Mouse (Mus musculus) right cerebral cortex, postnatal 25 days (tissue): ENCODE data around the gene Cdh11.

Experiments used
- DNase-seq: peaks from one replicate; pipeline ENCODE4 v3.0.0; 2022

The Cdh11 gene

GRCm38 (mm10) chr8:102785592-102786416 is at the start of gene Cdh11:
Cdh11 (minus strand) TSS chr8:102785642.
- no peak for DNase-seq

GRCm38 (mm10) chr8:102813959-102814358 is 28.5 kb upstream of the Cdh11 start:
- DNase-seq: no peak

- no peak for DNase-seq
These were observed 4.9 kb upstream of the Cdh11 start for GRCm38 (mm10) chr8:102790303-102790702.

GRCm38 (mm10) chr8:102786467-102787360 is 1.3 kb upstream of the Cdh11 start:
- peak; percentile 42 for DNase-seq

- peak; percentile 80 for DNase-seq
These were observed 497 bp downstream of the Cdh11 start for GRCm38 (mm10) chr8:102784835-102785455.

DNA sequence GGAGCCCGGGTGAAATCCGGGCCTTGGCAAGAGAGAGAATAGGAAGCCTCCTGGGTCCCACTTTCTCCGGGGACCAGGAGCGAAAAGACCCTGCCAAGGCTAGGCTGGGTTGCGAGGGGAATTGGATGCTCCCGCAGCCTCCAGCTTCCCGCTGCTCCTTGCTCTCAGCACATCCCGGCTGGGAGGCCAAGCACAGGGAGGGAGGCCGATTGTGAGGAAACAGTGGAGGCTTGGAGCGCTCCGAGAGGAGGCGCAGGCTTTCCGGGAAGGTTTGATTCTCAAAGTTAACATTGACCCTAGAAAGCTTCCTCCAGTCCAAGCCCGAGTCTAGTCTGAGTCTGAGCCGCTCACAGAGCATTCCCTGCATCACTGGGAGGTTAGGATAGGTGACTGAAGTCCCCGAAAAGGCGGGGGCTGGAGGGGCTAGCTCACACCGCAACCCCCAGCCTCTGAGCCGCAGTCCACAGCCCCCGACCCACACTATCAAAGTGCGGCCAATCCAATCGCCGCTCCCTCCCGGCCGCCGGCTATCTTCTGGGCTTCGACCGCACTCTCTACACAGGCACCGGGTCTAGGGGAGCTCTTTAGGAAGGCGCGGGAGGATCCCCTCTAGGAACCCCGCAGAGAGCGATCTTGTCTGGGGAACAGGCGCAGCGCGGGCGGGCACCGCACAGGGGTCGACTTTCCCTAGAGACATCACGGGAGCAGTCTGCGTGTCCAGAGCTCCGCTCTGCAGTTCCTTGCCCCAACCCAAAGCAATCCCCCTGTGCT is 1.4 kb downstream of the Cdh11 start:
- DNase-seq: peak; percentile 69

GRCm38 (mm10) chr8:102782707-102783489 is 2.5 kb downstream of the Cdh11 start:
- no peak for DNase-seq

- peak; percentile 72 for DNase-seq
These were observed 4.5 kb downstream of the Cdh11 start for GRCm38 (mm10) chr8:102780899-102781298.

DNA sequence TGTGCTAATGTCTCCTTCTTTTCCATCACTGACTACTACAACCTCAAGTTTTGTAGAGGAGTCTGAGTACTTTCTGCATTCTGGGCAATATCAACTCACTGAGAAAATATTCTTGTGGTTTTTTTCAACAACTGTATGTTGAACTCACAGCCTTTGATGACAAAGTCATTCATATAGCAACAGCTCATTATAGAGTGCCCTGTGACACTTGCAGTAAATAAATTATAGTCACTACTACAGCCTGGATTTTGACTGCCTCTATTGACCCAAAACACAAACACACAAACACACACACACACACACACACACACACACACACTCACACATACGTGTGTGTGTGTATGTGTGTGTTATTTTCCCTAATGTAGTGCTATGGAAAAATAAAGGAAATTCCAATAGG is 10.8 kb downstream of the Cdh11 start:
- DNase-seq: no peak

GRCm38 (mm10) chr8:102771456-102771855 is 14.0 kb downstream of the Cdh11 start:
- no peak for DNase-seq

DNA sequence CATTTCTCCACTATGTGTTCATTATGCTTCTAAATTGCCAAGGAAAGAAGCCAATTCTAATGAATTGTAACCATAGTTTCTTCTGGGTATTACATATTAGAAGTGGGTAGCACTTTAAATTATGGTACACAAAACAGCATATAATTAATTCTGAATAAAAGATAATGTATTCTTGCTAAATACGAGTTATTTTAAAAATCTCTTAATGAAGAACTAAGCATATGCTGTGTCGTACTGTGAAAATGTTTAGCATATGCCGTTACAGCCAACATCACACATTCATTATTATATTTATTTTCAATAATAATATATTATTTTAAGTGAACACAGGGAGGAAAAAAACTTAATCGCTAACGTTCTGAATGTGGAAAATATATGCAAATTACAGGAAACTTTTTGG is 31.6 kb downstream of the Cdh11 start:
- DNase-seq: no peak

GRCm38 (mm10) chr8:102742940-102743339 is 42.5 kb downstream of the Cdh11 start:
- DNase-seq: no peak

- no peak for DNase-seq
These were observed 43.3 kb downstream of the Cdh11 start for GRCm38 (mm10) chr8:102742008-102742591.

- DNase-seq: no peak
These were observed 44.5 kb downstream of the Cdh11 start for GRCm38 (mm10) chr8:102740963-102741362.

DNA sequence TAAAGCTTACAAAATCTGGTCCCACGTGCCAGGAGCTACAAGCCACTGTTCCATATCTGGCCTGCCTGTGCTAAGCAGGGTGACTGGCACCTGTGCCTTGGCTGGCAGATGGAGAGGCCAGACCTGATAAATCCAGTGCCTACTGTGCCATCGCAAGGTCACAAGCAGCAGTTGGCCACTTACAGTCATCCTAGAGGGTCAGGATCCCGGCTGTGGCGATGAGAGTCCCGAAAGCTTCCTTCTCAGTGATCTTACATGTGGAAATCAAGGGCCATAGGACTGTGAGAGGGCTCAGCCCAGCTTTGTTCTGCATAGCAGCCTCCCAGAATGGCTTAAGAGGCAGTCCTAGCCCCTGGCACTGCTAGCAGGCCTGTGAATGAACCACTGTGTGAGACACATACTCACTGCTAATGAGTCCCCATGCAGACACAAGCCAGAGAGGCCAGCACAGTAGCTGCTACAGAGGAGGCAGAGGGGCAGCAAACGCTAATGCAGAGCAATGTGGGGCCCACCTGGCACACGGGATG is 46.4 kb downstream of the Cdh11 start:
- DNase-seq: peak; percentile 28

GRCm38 (mm10) chr8:102738395-102738794 is 47.0 kb downstream of the Cdh11 start:
- peak; percentile 27 for DNase-seq

GRCm38 (mm10) chr8:102734419-102734818 is 51.0 kb downstream of the Cdh11 start:
- DNase-seq: no peak

- no peak for DNase-seq
These were observed 59.1 kb downstream of the Cdh11 start for GRCm38 (mm10) chr8:102726206-102726935.

DNA sequence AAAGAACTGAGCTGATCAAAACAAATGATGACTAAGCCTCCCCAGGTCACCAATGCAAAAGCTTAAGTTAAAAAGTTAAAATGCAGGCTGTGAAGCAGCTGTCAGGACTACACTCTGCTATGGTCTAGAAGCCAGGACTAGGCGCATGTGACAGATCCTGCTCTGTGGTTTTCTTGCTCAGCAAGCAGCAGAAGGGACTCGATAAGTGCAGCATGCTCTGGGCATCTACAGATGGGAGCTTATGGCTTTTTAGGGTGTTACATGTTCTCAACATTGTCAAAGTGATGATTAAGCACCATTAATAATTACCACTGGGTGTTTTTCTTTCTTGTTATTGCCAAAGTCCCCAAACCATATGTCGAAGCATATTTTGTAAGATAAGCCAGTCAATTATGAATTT is 59.9 kb downstream of the Cdh11 start:
- DNase-seq: no peak

GRCm38 (mm10) chr8:102715956-102716355 is 69.5 kb downstream of the Cdh11 start:
- no peak for DNase-seq
